Mouse (Mus musculus): ENCODE results near the gene Slc30a6.
"Not testable (repeated sequence)": the region's sequence is repeated elsewhere in the genome, so short reads cannot be mapped to it uniquely, and the experiment has no call there.

Gene Slc30a6

DNA sequence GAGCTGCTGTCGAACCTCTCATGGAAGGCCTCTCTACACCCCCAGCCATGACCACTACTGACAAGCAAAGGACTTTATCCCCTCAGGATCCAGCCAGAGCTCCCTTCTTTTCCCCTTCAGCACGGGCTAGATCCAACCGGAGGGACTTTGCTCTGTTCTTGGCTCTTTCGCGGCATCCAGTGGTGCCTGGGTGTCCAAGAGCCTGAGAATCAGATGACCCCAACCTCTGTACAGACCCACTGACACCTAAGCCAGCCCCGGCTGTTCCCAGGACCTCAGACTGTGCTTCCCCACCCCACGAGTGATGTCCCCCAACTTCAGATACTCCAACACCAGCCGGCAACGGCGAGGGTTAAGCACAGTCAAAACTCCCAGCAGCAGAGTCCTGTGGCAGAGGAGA, 54.4 kb downstream of the Slc30a6 start:
- DNase-seq (ENCODE audit: low spot score in 2 of 2): no peak

DNA sequence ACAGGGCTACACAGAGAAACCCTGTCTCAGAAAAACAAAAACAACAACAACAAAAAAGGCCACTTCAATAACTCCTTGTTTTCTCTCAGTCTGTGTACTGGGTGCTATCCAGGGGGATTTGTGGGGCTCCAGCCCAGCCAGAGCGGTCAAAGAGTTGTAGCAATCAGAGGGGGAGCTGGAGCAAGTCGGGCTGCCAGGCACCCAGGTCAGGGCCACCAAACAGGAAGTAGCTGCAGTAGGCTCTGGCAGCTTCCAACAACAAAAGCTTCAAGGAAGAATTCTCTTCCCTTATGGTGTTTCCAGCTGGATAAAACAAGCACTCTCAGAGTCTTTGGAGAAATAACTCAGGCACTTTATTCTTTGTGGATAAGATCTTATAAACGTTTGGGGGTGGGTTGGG, 58.5 kb downstream of the Slc30a6 start:
- DNase-seq (ENCODE audit: low spot score in 2 of 2): no peak

DNA sequence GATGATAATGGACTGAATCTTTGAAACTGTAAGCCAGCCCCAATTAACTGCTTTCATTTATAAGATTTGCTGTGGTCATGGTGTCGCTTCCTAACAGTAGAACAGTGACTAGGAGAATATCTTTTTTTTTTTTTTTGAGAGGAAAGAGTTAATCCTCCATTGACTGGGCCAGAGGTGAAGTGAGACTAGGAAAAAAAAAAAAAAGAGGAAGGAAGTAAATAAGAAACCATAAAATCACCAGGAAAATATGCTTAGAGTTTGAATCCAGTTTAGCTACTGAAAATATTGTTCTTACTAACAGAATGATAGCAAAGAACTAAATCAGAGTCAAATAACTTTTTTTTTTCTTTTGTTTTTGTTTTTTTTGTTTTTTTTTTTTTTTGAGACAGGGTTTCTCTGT, 59.3 kb downstream of the Slc30a6 start:
- DNase-seq (ENCODE audit: low spot score in 2 of 2): no peak

DNA sequence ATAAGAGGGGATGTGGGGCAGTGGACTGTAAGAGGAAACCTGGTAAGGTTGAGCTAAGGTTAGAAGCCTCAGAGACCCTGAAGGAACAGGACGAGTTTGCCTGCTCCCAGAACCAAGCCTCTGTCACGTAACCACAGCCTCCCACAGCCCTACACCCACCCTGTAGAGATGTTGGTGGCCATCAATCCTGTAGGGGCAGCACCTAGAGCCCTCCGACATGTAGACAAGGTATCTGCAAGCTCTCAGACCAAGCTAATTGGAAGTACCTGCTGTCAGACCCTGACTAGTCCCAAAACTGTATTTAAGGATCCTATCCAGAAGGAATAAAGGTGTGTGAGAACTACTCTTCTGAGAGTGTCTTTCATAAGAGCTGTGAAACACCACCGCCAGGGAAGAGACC, 60.0 kb downstream of the Slc30a6 start:
- DNase-seq (ENCODE audit: low spot score in 2 of 2): no peak

DNA sequence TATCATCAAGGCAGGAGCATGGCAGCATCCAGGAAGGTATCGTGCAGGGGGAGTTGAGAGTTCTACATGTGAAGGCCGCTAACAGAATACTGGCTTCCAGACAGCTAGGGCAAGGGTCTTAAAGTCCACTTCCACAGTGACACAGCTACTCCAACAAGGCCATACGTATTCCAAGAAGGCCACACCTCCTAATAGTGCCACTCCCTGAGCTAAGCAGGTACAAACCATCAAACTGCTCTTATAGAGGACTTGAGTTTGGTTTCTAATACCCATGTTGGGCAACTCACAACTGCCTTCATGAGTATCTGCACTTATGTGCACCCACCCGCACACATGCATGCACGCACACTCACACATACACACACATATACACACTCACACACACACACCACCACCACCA, 61.4 kb downstream of the Slc30a6 start:
- no peak for DNase-seq (ENCODE audit: low spot score in 2 of 2)

DNA sequence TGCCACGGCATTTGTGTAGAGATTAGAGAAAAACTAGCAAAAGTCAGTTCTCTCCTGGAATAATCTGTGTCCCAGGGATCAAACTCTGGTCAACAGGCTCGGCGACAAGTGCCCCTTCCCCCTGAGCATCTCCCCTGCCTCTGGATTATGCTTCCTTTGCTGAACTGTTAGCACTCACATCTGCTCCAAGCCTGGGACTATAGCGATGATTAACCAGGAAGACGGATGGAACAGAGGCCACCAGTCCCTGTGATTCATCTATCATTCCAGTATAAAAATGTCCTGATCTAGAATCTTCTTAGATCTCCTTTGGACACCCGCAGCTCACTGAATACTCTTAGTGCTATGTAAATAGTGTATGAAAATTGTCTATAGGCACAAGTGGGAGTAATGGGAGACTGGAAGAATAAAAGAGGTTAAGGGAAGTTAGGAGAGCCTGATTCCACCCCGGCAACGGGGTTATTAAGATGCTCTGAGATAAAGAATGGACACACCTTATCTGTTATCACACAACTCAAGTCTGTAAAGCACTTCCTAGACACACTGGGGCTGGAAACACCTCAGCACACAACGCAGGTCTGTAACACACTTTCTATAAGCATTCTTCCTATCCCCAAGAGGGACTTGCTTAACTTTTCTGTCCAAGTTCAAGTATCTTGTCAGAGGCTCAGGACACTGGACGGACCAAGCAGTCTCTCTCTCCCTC, 62.7 kb downstream of the Slc30a6 start:
- no peak for DNase-seq (ENCODE audit: low spot score in 2 of 2)

DNA sequence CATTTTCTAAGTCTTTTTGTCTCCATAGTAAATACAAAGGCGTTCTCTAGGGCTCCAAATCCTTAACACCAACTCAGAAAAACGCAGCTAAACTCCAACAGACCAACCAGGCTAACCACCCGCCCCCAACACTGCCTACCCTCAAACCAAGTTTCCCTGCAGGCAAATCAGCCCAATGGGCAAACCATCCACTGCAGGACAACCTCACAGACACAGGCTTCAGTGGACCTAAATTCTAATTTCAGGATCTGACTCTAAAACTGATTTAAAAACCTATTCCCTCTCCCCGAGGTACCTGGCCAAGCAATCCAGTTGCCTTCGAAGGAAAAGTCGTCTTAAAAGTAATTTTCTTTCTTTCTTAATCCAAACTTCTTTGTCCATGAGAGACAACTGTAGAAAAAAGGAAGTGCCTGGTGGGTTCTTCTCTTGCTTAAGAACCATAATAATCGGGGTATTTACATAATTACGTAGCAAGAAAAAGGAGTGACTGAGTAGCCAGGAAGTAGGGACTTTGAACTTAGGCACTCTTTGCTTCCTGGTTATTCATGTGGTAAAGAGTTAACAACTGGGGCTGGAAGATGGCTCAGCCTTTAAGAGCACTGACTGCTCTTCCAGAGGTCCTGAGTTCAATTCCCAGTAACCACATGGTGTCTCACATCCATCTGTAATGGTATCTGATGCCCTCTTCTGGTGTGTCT, 63.5 kb downstream of the Slc30a6 start, which contains the start of gene Nlrc4:
Gene Nlrc4, minus strand, starts transcription at position 432 of the 698 bp plus-strand sequence.
- DNase-seq (ENCODE audit: low spot score in 2 of 2): no peak

DNA sequence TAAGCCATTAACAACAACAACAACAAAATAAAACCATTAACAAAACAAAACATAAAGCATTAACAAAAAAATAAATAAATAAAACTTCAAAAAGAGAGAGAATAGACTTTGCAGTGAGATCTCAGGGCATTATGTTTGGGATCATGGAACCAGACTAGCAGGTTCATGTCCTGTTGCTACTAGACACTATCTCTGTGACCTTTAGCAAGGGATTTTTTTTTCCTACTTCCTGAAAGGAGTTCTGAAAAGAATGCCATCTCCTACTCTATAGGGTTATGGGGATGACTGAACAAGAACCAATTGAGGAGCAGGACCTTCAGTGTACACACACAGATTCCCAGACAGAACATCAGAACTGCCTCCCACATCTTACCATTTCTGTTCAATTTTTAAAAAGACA, 68.1 kb downstream of the Slc30a6 start:
- no peak for DNase-seq (ENCODE audit: low spot score in 2 of 2)

DNA sequence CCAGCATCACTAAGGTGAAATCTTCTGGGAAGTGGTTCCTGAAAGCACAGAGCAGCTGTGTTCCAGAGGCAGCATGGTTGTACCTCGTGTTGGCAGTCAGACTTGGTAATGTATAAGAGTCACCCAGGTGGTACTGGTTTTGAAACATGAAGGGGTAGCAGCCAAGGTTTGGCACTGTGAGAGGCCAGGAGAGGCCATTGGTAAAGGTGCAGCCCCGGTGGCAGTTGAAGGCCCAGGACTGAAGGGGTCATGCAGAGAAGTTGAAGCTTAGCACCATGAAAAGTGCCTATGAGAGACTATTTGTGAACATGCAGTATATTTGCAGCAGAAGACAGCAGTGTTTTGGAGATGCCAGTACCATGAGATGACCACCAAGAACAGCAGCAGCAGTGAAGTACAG, 72.6 kb downstream of the Slc30a6 start:
- not testable (repeated sequence) for DNase-seq (ENCODE audit: low spot score in 2 of 2)

DNA sequence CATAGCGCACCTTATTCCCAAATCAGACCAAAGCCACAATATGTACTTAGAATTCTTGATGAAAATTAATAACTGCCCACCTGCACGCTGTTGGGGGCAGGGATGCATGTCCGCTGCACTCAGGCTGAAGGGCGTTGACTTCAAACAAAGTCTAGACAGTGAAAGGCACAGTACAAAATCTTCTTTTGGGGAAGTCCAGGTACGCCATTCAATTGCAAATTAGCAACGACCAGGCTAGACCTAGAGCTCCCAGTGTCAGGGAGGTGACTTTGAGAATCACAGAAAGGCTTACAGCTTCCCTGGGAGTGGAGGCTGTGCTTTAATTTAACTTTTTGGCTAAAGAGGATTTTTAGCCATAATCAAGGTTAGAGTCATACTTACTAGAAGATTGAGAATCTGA, 74.7 kb downstream of the Slc30a6 start:
- DNase-seq (ENCODE audit: low spot score in 2 of 2): not testable (repeated sequence)
